Mouse (Mus musculus) c-Kit-positive CD71-positive TER-119-positive erythroid progenitor cells, embryonic 14.5 days (primary cell): ENCODE data around the gene Defa21.
"Not testable (repeated sequence)": the region's sequence is repeated elsewhere in the genome, so short reads cannot be mapped to it uniquely, and the experiment has no call there.

ENCODE experiments used
- DNase-seq: peaks from one replicate; pipeline ENCODE4 v3.0.0-alpha.2; 2013; ENCODE audit warnings: low spot score

Defa21 gene

DNA sequence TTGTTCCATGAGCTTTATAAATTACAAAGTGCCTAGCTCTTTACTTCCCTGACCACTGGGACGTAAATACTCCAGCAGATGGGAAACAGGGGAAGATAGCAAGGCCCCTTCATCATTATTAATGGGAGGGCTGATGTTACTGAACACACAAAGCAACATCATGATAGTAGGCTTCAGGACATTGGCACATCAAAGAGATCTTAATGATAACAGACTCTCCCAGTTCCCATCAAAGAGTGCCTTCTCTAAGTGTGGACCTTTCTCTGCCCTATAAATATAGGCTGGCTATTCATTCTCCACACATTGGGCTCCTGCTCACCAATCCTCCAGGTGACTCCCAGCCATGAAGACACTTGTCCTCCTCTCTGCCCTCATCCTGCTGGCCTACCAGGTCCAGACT, at the start of gene Defa21:
Gene Defa21, plus strand, starts transcription at position 301 of the 400 bp plus-strand sequence.
- DNase-seq, result not testable (repeated sequence)

DNA sequence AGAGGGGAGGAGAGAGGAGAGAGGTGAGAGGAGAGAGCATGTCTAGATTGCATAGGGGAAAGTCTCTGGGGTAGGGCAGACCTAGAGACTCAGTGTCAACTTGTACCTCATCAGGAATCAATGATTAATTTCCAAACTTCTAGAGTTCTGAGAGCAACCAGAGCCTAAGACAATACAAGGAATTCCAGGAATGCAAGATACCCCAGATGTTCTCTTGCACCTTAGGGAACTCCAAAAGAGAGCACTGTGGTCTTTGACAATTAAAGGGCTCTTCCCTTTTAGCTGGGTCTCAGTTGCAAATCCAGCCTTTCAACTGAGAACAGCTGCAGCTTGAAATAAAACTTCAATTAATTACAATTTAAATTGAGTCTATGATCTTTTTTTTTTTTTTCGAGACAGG, 45.5 kb upstream of the Defa21 start:
- DNase-seq, result no peak

DNA sequence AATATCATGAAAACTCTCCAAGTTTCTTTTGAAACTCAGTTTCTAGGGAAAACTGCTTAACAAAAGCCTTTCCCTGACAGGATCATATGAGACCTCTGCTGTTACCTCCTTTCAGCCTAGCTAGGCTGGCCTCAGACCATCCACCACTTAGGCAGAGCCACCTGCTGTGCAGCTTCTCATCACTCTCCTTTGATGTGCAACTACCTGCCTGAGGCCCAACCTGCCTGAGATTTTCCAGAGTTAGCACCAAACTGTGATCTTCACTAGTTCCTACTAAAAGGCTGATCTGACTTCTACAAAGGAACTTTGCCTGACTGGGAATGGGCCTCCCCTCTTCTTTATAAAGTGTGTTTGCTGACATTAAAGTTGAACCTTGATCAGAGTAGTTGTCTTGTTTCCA, 31.3 kb upstream of the Defa21 start:
- DNase-seq, result not testable (repeated sequence)

DNA sequence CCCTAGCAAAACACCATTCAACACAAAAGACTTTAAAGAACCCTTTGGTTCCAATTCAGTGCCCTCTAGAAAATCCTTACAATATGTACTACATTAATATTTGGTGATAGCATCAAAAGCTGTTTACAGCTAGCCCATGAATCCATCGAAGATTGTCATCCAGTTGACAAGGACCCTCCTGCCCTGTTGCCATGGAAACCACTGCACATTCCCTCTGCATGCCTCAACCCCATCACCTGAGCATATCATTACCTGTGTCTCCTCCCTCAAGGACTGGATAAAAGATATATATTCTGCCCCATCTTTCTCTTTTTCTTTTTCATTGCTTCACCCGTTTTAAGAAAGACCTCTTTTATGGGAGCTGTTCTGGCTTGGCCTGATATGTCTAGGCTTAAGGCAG, 28.6 kb upstream of the Defa21 start:
- DNase-seq, result no peak

DNA sequence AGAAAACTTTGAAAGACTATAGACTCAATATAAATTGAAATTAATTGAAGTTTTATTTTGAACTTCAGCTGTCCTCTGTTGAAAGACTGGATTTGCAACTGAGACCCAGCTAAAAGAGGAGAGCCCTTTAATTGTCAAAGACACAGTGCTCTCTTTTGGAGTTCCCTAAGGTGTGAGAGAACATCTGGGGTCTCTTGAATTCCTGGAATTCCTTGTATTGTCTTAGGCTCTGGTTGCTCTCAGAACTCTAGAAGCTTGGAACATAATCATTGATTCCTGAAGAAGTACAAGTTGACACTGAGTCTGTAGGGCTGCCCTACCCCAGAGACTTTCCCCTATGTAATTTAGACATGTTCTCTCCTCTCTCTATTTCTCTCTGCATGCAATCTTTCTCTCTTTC, 28.1 kb upstream of the Defa21 start:
- DNase-seq, result no peak

DNA sequence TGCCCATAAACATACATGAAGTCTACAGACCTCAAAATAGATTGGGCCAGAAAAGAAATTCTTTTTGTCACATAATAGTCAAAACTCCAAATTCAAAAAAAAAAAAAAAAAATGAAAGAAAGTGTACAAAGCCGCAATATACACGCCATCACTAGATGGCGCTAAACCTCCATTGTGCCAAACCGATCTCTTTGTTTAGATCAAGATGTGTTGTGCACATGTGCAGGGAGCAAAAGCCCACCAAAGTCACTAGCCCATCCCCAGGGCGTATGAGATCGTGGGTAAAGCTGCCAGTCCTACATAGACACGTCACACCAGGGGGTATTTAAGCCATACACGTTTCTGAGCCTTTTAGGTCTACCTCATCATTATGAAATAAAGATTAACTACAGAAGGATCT, 24.2 kb upstream of the Defa21 start:
- DNase-seq, result no peak

DNA sequence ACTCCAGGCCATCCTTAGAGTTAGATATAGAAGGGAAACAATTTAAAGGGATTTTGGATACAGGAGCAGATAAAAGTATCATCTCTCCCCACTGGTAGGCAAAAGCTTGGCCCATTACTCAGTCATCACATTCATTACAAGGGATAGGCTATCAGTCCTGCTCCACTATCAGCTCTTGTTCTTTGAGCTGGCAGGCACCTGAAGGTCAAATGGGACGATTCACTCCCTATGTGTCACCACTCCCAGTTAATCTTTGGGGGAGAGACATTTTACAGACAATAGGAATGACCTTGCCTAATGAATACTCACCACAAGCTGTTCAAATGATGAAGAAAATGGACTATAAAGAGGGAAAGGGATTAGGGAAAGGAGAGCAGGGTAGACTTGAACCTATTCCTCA, 18.5 kb upstream of the Defa21 start:
- no peak for DNase-seq

DNA sequence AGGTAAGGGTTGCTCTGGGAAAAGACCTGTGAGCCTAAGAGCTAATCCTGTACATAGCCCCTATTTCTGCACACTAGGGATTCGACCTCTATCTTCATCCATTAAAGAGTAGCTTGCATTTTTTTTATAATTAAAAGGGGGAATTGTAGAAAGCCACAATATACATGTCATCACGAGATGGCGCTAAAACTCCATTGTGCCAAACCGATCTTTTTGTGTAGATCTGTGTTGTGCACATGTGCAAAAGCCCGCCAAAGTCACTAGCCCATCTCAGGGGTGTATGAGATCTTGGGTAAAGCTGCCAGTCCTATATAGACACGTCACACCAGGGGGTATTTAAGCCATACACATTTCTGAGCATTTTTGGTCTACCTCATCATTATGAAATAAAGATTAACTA, 16.8 kb upstream of the Defa21 start:
- DNase-seq, result not testable (repeated sequence)

DNA sequence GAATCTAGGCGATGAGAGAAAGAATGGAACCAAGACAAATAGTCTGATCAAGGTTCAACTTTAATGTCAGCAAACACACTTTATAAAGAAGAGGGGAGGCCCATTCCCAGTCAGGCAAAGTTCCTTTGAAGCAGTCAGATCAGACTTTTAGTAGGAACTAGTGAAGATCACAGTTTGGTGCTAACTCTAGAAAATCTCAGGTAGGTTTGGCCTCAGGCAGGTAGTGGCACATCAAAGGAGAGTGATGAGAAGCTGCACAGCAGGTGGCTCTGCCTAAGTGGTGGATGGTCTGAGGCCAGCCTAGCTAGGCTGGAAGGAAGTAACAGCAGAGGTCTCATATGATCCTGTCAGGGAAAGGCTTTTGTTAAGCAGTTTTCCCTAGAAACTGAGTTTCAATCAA, 14.8 kb upstream of the Defa21 start:
- DNase-seq, result not testable (repeated sequence)

DNA sequence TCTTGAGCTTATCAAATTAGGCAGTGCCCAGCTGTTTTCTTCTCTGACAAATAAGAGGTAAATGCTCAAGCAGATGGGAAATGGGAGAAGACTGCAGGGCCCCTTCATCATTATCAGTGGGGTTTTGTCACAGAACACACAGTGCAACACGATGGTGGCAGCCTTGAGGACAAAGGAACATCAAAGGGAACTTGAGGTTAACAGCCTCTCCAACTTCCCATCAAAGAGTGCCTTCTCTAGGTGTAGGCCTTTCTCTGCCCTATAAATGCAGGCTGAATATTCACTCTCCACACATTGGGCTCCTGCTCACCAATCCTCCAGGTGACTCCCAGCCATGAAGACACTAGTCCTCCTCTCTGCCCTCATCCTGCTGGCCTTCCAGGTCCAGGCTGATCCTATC, 29.4 kb downstream of the Defa21 start, which contains the start of gene Defa23:
Gene Defa23, plus strand, starts transcription at position 301 of the 400 bp plus-strand sequence.
- not testable (repeated sequence) for DNase-seq

DNA sequence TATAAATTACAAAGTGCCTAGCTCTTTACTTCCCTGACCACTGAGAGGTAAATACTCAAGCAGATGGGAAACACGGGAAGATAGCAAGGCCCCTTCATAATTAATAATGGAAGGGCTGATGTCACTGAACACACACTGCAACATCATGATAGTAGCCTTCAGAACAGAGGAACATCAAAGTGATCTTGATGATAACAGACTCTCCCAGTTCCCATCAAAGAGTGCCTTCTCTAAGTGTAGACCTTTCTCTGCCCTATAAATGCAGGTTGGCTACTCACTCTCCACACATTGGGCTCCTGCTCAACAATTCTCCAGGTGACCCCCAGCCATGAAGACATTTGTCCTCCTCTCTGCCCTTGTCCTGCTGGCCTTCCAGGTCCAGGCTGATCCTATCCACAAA, 39.4 kb downstream of the Defa21 start, which contains the start of gene Defa35:
Gene Defa35, plus strand, starts transcription at position 301 of the 400 bp plus-strand sequence.
- not testable (repeated sequence) for DNase-seq
